11 mouse cellular contexts compared by ENCODE assay signal in genomic region chr1:172549314-172549713, GRCm38 (mm10). TPM values are rescaled to one million over a fixed set of nuclear protein-coding genes. Genes with fewer than 3 reads are reported as not detected.
DNase-seq lines count a peak whose midpoint lies in the region; ATAC-seq and TF ChIP-seq lines count a peak whose summit lies in the region.
"Had no signal": no experiment of that assay in that cellular context is flagged by ENCODE, and none has a peak within 500 bp of the region (broad histone marks: within the 10 kb centered on the region; RNA-seq: fewer than 3 reads in every experiment).

No protein-coding gene starts in this region.

- no peaks in the 10 kb centered on the region for H3K9me3 ChIP-seq in neural tube, embryonic 11.5 days (ENCODE audit: control insufficient read depth, low read length)
- H3K9me3 ChIP-seq in forebrain, embryonic 16.5 days (ENCODE audit: control insufficient read depth, low read length), result no peaks in the 10 kb centered on the region
- no peaks in the 10 kb centered on the region for H3K9me3 ChIP-seq in stomach, postnatal 0 days (ENCODE audit: control insufficient read depth, low read length)

- TF ChIP-seq EP300 in stomach, postnatal 0 days (optimal IDR thresholded peaks at IDR 0.05), result no peak

- H3K27ac ChIP-seq in neural tube, embryonic 11.5 days (ENCODE audit: low read depth, low read length), result no peak overlapping the region
- no peak overlapping the region for H3K27ac ChIP-seq in forebrain, embryonic 16.5 days (ENCODE audit: low read length)
- no peak overlapping the region for H3K27ac ChIP-seq in macrophage
- peak overlapping the region; percentile 50; the same call in 1 of the 2 replicates for H3K27ac ChIP-seq in stomach, postnatal 0 days (replicated peaks)

- TF ChIP-seq CTCF in stomach, postnatal 0 days (IDR thresholded peaks at IDR 0.05; ENCODE audit: low read depth), result no peak

- WGBS in neural tube, embryonic 11.5 days, result 14% methylated on average over 2 of the region's 2 CpGs
- 8% methylated on average over 2 of the region's 2 CpGs for WGBS in forebrain, embryonic 16.5 days
- 33% methylated on average over 2 of the region's 2 CpGs for WGBS in macrophage (ENCODE audit: missing documents)
- WGBS in stomach, postnatal 0 days, result 34% methylated on average over 2 of the region's 2 CpGs

- ATAC-seq in neural tube, embryonic 11.5 days (ENCODE audit: insufficient read depth, low FRiP score, low TSS enrichment), result no peak
- no peak for ATAC-seq in forebrain, embryonic 16.5 days
- peak; percentile 3; the same call in 1 of the 2 replicates for ATAC-seq in stomach, postnatal 0 days (ENCODE audit: low FRiP score, low TSS enrichment)
- ATAC-seq: Patski had no signal

- no peak overlapping the region for H3K4me3 ChIP-seq in neural tube, embryonic 11.5 days (ENCODE audit: low read depth, low read length)
- H3K4me3 ChIP-seq in forebrain, embryonic 16.5 days (replicated peaks; ENCODE audit: low read length), result no peak overlapping the region
- peak overlapping the region; percentile 82 for H3K4me3 ChIP-seq in macrophage (ENCODE audit: inconsistent target)
- no peak overlapping the region for H3K4me3 ChIP-seq in stomach, postnatal 0 days (ENCODE audit: low read depth, low read length)

- H3K4me1 ChIP-seq in neural tube, embryonic 11.5 days (ENCODE audit: control insufficient read depth, insufficient read depth, low read length), result peaks cover 17% of the 10 kb centered on the region
- H3K4me1 ChIP-seq in forebrain, embryonic 16.5 days (replicated peaks; ENCODE audit: control insufficient read depth, insufficient read depth, low read length), result peaks cover 11% of the 10 kb centered on the region
- peaks cover 4% of the 10 kb centered on the region; the same call in 1 of the 2 replicates for H3K4me1 ChIP-seq in stomach, postnatal 0 days (replicated peaks; ENCODE audit: control insufficient read depth, insufficient read depth)

- no peak overlapping the region for H3K9ac ChIP-seq in neural tube, embryonic 11.5 days (ENCODE audit: low read length)
- H3K9ac ChIP-seq in forebrain, embryonic 16.5 days (replicated peaks; ENCODE audit: low read depth, low read length), result no peak overlapping the region
- no peak overlapping the region for H3K9ac ChIP-seq in stomach, postnatal 0 days (ENCODE audit: low read length)

- peak overlapping the region; percentile 58 for H3K4me2 ChIP-seq in neural tube, embryonic 11.5 days (ENCODE audit: low read depth)
- peak overlapping the region; percentile 58; the same call in 1 of the 2 replicates for H3K4me2 ChIP-seq in forebrain, embryonic 16.5 days (ENCODE audit: low read length)
- peak overlapping the region; percentile 69 for H3K4me2 ChIP-seq in stomach, postnatal 0 days (replicated peaks; ENCODE audit: low read depth)

- no peak for DNase-seq in neural tube, embryonic 11.5 days (ENCODE audit: low spot score)
- no peak for DNase-seq in neural tube, embryonic 10.5 days (ENCODE audit: extremely low spot score, low spot score)
- peak; percentile 54 for DNase-seq in stomach, postnatal 0 days (ENCODE audit: low spot score)
- DNase-seq in cerebellum, adult 8-10 months, result no peak
- no peak for DNase-seq in adrenal gland, adult 8-10 months
- DNase-seq: cerebellum, adult 11-12 months; kidney, postnatal 10 days; lung, postnatal 4 days had no signal

- H3K79me2 ChIP-seq in macrophage (ENCODE audit: inconsistent target), result no peaks in the 10 kb centered on the region; the same call in 1 of the 2 replicates

- no peaks in the 10 kb centered on the region for H3K36me3 ChIP-seq in neural tube, embryonic 11.5 days (ENCODE audit: control insufficient read depth, insufficient read depth, low read length)
- no peaks in the 10 kb centered on the region for H3K36me3 ChIP-seq in forebrain, embryonic 16.5 days (ENCODE audit: control insufficient read depth, insufficient read depth)
- no peaks in the 10 kb centered on the region for H3K36me3 ChIP-seq in macrophage (ENCODE audit: inconsistent target)
- no peaks in the 10 kb centered on the region for H3K36me3 ChIP-seq in stomach, postnatal 0 days (ENCODE audit: control insufficient read depth, insufficient read depth, low read length)

- no peaks in the 10 kb centered on the region for H3K27me3 ChIP-seq in neural tube, embryonic 11.5 days (ENCODE audit: control insufficient read depth, insufficient read depth, low read length)
- H3K27me3 ChIP-seq in forebrain, embryonic 16.5 days (replicated peaks; ENCODE audit: control insufficient read depth, insufficient read depth, low read length), result no peaks in the 10 kb centered on the region
- H3K27me3 ChIP-seq in stomach, postnatal 0 days (ENCODE audit: control insufficient read depth, insufficient read depth, low read length), result no peaks in the 10 kb centered on the region

RNA-seq across cellular contexts. Expression of gene Vsig8, which starts 6.4 kb away (rescaled TPM):
- polyA plus RNA-seq in neural tube, embryonic 11.5 days (2014; fragmentation: Nextera tagmentation; extraction: Ambion mirVana), result 0.15 TPM in 1 of 2 replicates, not detected in the other
- polyA plus RNA-seq in forebrain, embryonic 16.5 days (2015; fragmentation: Nextera tagmentation; extraction: Ambion mirVana), result 0.14 TPM in 1 of 2 replicates, not detected in the other
- 1 to 10 TPM in 1 of 26 experiments, under 1 TPM in 11, not detected in 14; 0.44 to 1.0 (median 0.60) TPM for total RNA-seq in macrophage (2018; cell fraction: chromatin; rRNA removed)
- total RNA-seq in macrophage (2018; cell fraction: cytosol; rRNA removed), result under 1 TPM; 0.16 to 0.41 (median 0.28) TPM
- total RNA-seq in macrophage (2018; cell fraction: nucleus; rRNA removed), result 1 to 10 TPM in 8 of 26 experiments, under 1 TPM in 13, not detected in 5; 0.36 to 2.6 (median 0.94) TPM
- 0.23 to 0.37 TPM (median 0.32 TPM) in 3 replicates for polyA plus RNA-seq in macrophage (2018)
- polyA plus RNA-seq in stomach, postnatal 0 days (2015; fragmentation: Nextera tagmentation; extraction: Ambion mirVana), result 19.2 and 22.7 TPM in 2 replicates
- total RNA-seq in adrenal gland, adult 8-10 months (2022), result 1 to 10 TPM in 1 of 4 experiments, under 1 TPM in 2, not detected in 1; 0.38 to 1.1 (median 0.43) TPM

RNA-seq across cellular contexts. Expression of gene Cfap45, which starts 28.7 kb away (rescaled TPM):
- 1.7 and 2.5 TPM in 2 replicates for polyA plus RNA-seq in neural tube, embryonic 11.5 days (2014; fragmentation: Nextera tagmentation; extraction: Ambion mirVana)
- 1.8 and 3.0 TPM in 2 replicates for polyA plus RNA-seq in forebrain, embryonic 16.5 days (2015; fragmentation: Nextera tagmentation; extraction: Ambion mirVana)
- 1 to 10 TPM in 24 of 26 experiments, under 1 TPM in 2; 0.40 to 9.7 (median 4.8) TPM for total RNA-seq in macrophage (2018; cell fraction: chromatin; rRNA removed)
- 1 to 10 TPM in 16 of 26 experiments, under 1 TPM in 10; 0.62 to 1.8 (median 1.1) TPM for total RNA-seq in macrophage (2018; cell fraction: cytosol; rRNA removed)
- 1 to 10 TPM in 22 of 26 experiments, under 1 TPM in 4; 0.59 to 5.6 (median 2.6) TPM for total RNA-seq in macrophage (2018; cell fraction: nucleus; rRNA removed)
- polyA plus RNA-seq in macrophage (2018), result 1.6 to 2.7 TPM (median 1.7 TPM) in 3 replicates
- 4.6 and 5.4 TPM in 2 replicates for polyA plus RNA-seq in stomach, postnatal 0 days (2015; fragmentation: Nextera tagmentation; extraction: Ambion mirVana)
- under 1 TPM; 0.17 to 0.62 (median 0.36) TPM for total RNA-seq in adrenal gland, adult 8-10 months (2022)

RNA-seq across cellular contexts. Expression of gene Slamf8, which starts 41.1 kb away (rescaled TPM):
- not detected in 2 replicates for polyA plus RNA-seq in neural tube, embryonic 11.5 days (2014; fragmentation: Nextera tagmentation; extraction: Ambion mirVana)
- not detected in 2 replicates for polyA plus RNA-seq in forebrain, embryonic 16.5 days (2015; fragmentation: Nextera tagmentation; extraction: Ambion mirVana)
- 10 to 100 TPM in 23 of 26 experiments, 1 to 10 TPM in 3; 4.0 to 74.0 (median 41.4) TPM for total RNA-seq in macrophage (2018; cell fraction: chromatin; rRNA removed)
- 10 to 100 TPM in 25 of 26 experiments, 1 to 10 TPM in 1; 7.7 to 94.3 (median 36.2) TPM for total RNA-seq in macrophage (2018; cell fraction: cytosol; rRNA removed)
- total RNA-seq in macrophage (2018; cell fraction: nucleus; rRNA removed), result 100 to 1,000 TPM in 4 of 26 experiments, 10 to 100 TPM in 21, 1 to 10 TPM in 1; 5.3 to 115 (median 67.9) TPM
- polyA plus RNA-seq in macrophage (2018), result 4.9 to 26.0 TPM (median 20.1 TPM) in 3 replicates
- polyA plus RNA-seq in stomach, postnatal 0 days (2015; fragmentation: Nextera tagmentation; extraction: Ambion mirVana), result 0.12 TPM in 1 of 2 replicates, not detected in the other
- total RNA-seq in adrenal gland, adult 8-10 months (2022), result 1 to 10 TPM in 1 of 4 experiments, under 1 TPM in 3; 0.17 to 1.1 (median 0.89) TPM
- polyA plus RNA-seq: Patski had no signal

RNA-seq across cellular contexts. Expression of gene Tagln2, which starts 49.5 kb away (rescaled TPM):
- polyA plus RNA-seq in neural tube, embryonic 11.5 days (2014; fragmentation: Nextera tagmentation; extraction: Ambion mirVana), result 79.8 and 93.6 TPM in 2 replicates
- polyA plus RNA-seq in forebrain, embryonic 16.5 days (2015; fragmentation: Nextera tagmentation; extraction: Ambion mirVana), result 53.4 and 56.8 TPM in 2 replicates
- total RNA-seq in macrophage (2018; cell fraction: chromatin; rRNA removed), result 100 to 1,000 TPM in 13 of 26 experiments, 10 to 100 TPM in 13; 30.9 to 294 (median 104) TPM
- total RNA-seq in macrophage (2018; cell fraction: cytosol; rRNA removed), result 100 to 1,000 TPM; 222 to 636 (median 285) TPM
- 100 to 1,000 TPM in 23 of 26 experiments, 10 to 100 TPM in 3; 72.7 to 364 (median 181) TPM for total RNA-seq in macrophage (2018; cell fraction: nucleus; rRNA removed)
- 178 to 475 TPM (median 441 TPM) in 3 replicates for polyA plus RNA-seq in macrophage (2018)
- 564 and 594 TPM in 2 replicates for polyA plus RNA-seq in stomach, postnatal 0 days (2015; fragmentation: Nextera tagmentation; extraction: Ambion mirVana)
- total RNA-seq in adrenal gland, adult 8-10 months (2022), result 10 to 100 TPM; 68.5 to 90.2 (median 77.9) TPM

RNA-seq across cellular contexts. Expression of gene Fcrl6, which starts 53.0 kb away (rescaled TPM):
- 0.27 and 0.31 TPM in 2 replicates for polyA plus RNA-seq in neural tube, embryonic 11.5 days (2014; fragmentation: Nextera tagmentation; extraction: Ambion mirVana)
- not detected in 2 replicates for polyA plus RNA-seq in forebrain, embryonic 16.5 days (2015; fragmentation: Nextera tagmentation; extraction: Ambion mirVana)
- total RNA-seq in macrophage (2018; cell fraction: chromatin; rRNA removed), result not detected
- total RNA-seq in macrophage (2018; cell fraction: cytosol; rRNA removed), result not detected
- total RNA-seq in macrophage (2018; cell fraction: nucleus; rRNA removed), result not detected
- polyA plus RNA-seq in macrophage (2018), result not detected in 3 replicates
- polyA plus RNA-seq in stomach, postnatal 0 days (2015; fragmentation: Nextera tagmentation; extraction: Ambion mirVana), result not detected in 2 replicates
- not detected for total RNA-seq in adrenal gland, adult 8-10 months (2022)
- polyA plus RNA-seq: Patski had no signal

Comparison
In these comparisons a context has a peak if more than half of its experiments do, and no peak if none do; other contexts are left out.
1. RNA of gene Vsig8, which starts 6.4 kb away (polyA plus RNA-seq): 19.2 to 22.7 TPM in stomach, postnatal 0 days; 0.23 to 0.37 TPM in macrophage, 0.15 TPM in neural tube, embryonic 11.5 days and 0.14 TPM in forebrain, embryonic 16.5 days; every median in the first group is over 10 times any median in the second.
2. Peak in every context shown above with its lines, with median percentiles within 50 percentile points of each other: H3K4me2 ChIP-seq.